Mouse (Mus musculus): ENCODE measurements around the gene Cdhr2. TPM values are rescaled to one million over a fixed set of nuclear protein-coding genes. Genes with fewer than 3 reads are reported as not detected.

Cdhr2 gene
- polyA plus RNA-seq, 1 experiment from 2014 or later, result 3.1 TPM

DNA sequence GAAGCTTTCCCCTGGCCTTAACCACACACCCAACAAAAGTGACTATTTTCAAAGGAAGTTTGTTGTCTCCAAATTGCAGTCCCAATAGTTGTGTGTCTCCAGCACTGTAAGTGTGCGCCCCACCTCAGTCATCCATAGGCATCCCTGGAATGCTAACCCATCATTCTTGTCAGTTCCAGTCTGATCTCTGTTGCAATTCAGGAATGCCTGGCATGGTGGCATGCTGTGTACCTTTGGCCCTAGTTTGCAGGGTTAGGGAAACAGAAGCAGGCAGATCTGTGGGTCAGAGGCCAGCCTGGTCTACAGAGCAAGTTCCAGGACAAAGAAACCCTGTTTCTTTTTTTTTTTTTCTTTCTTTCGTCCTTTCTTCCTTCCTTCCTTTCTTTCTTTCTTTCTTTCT lies 30.8 kb upstream of the Cdhr2 start:
- no peak for DNase-seq (ENCODE audit: low spot score)
- TF ChIP-seq CTCF (IDR thresholded peaks at IDR 0.05; ENCODE audit: low read depth) (no peak), EP300 (optimal IDR thresholded peaks at IDR 0.05) (no peak)
- H3K27me3 ChIP-seq (ENCODE audit: control insufficient read depth, insufficient read depth, low read length), result no peaks in the 10 kb centered on the region
- H3K4me2 ChIP-seq (replicated peaks; ENCODE audit: low read depth), result no peak overlapping the region
- H3K36me3 ChIP-seq (ENCODE audit: control insufficient read depth, insufficient read depth, low read length), result no peaks in the 10 kb centered on the region; the same call in 1 of the 2 replicates
- no peak for ATAC-seq (ENCODE audit: low FRiP score, low TSS enrichment)
- no peak overlapping the region for H3K27ac ChIP-seq (replicated peaks)
- WGBS, result 54% methylated on average over 2 of the region's 2 CpGs
- no peaks in the 10 kb centered on the region for H3K9me3 ChIP-seq (ENCODE audit: control insufficient read depth, low read length)
- H3K4me3 ChIP-seq (ENCODE audit: low read depth, low read length), result no peak overlapping the region
- no peak overlapping the region for H3K9ac ChIP-seq (ENCODE audit: low read length)
- no peaks in the 10 kb centered on the region for H3K4me1 ChIP-seq (replicated peaks; ENCODE audit: control insufficient read depth, insufficient read depth)

DNA sequence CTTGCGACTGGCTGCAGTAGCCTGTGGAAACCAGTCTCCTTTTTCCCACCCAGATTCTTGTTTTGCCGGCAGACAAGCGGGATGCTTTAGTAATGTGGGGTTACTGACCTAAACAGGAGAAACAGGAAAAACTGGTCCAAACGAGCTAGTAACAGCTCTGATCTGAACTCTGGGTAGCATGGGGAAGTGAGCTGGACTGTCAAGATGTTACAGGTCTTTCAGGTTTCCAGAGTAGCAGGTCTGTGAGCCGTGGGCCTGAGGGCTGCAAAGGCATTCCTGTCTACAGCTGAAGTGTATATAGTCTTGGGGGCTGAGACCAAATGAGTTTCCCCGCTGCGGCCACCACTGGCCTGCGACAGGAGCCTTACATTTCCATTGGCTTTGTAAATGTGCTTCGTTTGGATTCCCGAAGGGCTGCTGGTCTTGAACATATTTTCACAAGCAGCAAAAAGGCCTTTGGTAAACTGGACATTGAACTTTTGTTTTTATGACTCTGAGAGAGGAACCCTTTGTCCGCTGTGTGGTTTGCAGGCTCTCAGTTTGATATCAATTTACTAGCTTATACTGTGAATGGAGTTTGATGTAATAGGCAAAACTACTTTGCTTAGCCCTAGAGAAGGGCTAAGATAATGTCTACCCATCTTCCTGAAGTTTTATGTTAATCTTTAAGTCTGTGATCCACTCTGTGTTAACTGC lies 25.2 kb upstream of the Cdhr2 start:
- peak; percentile 91 for TF ChIP-seq EP300 (optimal IDR thresholded peaks at IDR 0.05)
- no peak for TF ChIP-seq CTCF (IDR thresholded peaks at IDR 0.05; ENCODE audit: low read depth)
- no peak overlapping the region for H3K4me2 ChIP-seq (replicated peaks; ENCODE audit: low read depth)
- H3K36me3 ChIP-seq (ENCODE audit: control insufficient read depth, insufficient read depth, low read length), result peaks cover 16% of the 10 kb centered on the region; the same call in 1 of the 2 replicates
- WGBS, result 40% methylated on average over 11 of the region's 11 CpGs
- H3K9ac ChIP-seq (ENCODE audit: low read length), result no peak overlapping the region
- ATAC-seq (ENCODE audit: low FRiP score, low TSS enrichment), result peak; percentile 56
- H3K27ac ChIP-seq (replicated peaks), result 0 out of 2 replicates have a peak overlapping the region, but pooled peaks have one; percentile 45
- no peaks in the 10 kb centered on the region for H3K9me3 ChIP-seq (ENCODE audit: control insufficient read depth, low read length)
- H3K4me3 ChIP-seq (ENCODE audit: low read depth, low read length), result no peak overlapping the region
- DNase-seq (ENCODE audit: low spot score), result peak; percentile 29
- no peaks in the 10 kb centered on the region for H3K27me3 ChIP-seq (ENCODE audit: control insufficient read depth, insufficient read depth, low read length)
- H3K4me1 ChIP-seq (replicated peaks; ENCODE audit: control insufficient read depth, insufficient read depth), result no peaks in the 10 kb centered on the region

DNA sequence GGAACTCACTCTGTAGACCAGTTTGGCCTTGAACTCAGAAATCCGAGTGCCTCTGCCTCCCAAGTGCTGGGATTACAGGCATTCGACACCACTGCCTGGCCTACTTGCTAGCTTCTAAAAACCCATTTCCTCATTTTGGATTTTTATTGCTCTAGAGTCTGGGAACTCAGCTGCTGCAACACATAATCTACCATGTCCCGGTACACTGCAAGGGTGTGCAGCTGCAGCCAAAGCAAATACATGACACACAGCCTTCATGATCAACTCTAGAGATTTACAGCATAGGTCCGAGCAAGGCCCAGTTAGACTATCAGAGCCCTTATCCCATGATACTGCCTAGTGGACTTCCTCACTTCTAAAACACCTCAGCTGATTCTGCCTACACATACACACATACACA lies 23.0 kb upstream of the Cdhr2 start:
- peaks cover 35% of the 10 kb centered on the region for H3K36me3 ChIP-seq (ENCODE audit: control insufficient read depth, insufficient read depth, low read length)
- no peak overlapping the region for H3K9ac ChIP-seq (ENCODE audit: low read length)
- no peak for DNase-seq (ENCODE audit: low spot score)
- H3K4me1 ChIP-seq (replicated peaks; ENCODE audit: control insufficient read depth, insufficient read depth), result no peaks in the 10 kb centered on the region
- WGBS, result 64% methylated on average over 4 of the region's 4 CpGs
- no peak for TF ChIP-seq EP300 (optimal IDR thresholded peaks at IDR 0.05)
- no peak for TF ChIP-seq CTCF (IDR thresholded peaks at IDR 0.05; ENCODE audit: low read depth)
- H3K9me3 ChIP-seq (ENCODE audit: control insufficient read depth, low read length), result no peaks in the 10 kb centered on the region
- H3K27ac ChIP-seq (replicated peaks), result no peak overlapping the region
- no peak overlapping the region for H3K4me2 ChIP-seq (replicated peaks; ENCODE audit: low read depth)
- no peak overlapping the region for H3K4me3 ChIP-seq (ENCODE audit: low read depth, low read length)
- no peak for ATAC-seq (ENCODE audit: low FRiP score, low TSS enrichment)
- no peaks in the 10 kb centered on the region for H3K27me3 ChIP-seq (ENCODE audit: control insufficient read depth, insufficient read depth, low read length)

DNA sequence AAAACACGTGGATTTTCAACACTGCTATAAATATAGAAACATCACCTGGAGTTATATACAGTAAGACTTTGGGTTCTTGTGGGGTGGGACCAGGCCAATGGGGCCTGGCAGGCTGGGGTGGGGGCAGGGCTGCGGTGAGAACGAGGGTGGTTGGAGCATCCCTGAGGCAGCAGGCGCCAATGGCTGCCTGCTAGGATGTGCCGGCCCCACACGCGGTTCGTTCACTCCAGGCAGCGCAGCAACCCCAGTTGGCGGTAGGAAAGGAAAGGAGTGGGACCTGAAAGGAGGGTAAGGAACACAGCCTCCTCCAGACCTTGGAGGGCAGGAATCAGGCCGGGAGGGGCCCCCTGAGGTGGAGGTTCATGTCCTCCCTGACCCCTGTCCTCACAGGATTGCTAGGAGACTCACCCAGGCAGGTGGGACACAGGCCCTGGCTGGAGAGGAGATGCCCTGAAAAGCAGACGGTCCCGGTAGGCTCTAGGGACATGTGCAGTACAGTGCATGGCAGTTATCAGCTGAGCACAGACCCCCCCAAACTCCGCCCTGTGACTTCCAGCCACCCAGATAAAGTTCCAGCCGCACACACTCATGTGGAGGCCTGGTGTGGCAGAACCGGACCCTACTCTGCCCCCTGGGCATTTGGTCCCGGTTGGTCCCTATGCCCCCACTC lies 20.9 kb upstream of the Cdhr2 start:
- Histone ChIP-seq H3K36me3 (ENCODE audit: control insufficient read depth, insufficient read depth, low read length) (peaks cover 44% of the 10 kb centered on the region), H3K9me3 (ENCODE audit: control insufficient read depth, low read length) (no peaks in the 10 kb centered on the region), H3K4me1 (replicated peaks; ENCODE audit: control insufficient read depth, insufficient read depth) (no peaks in the 10 kb centered on the region), H3K4me2 (replicated peaks; ENCODE audit: low read depth) (no peak overlapping the region), H3K9ac (ENCODE audit: low read length) (no peak overlapping the region), H3K27ac (replicated peaks) (no peak overlapping the region), H3K4me3 (ENCODE audit: low read depth, low read length) (no peak overlapping the region), H3K27me3 (ENCODE audit: control insufficient read depth, insufficient read depth, low read length) (no peaks in the 10 kb centered on the region)
- 81% methylated on average over 17 of the region's 17 CpGs for WGBS
- ATAC-seq (ENCODE audit: low FRiP score, low TSS enrichment) (no peak), DNase-seq (ENCODE audit: low spot score) (no peak)
- TF ChIP-seq CTCF (IDR thresholded peaks at IDR 0.05; ENCODE audit: low read depth) (no peak), EP300 (optimal IDR thresholded peaks at IDR 0.05) (no peak)

DNA sequence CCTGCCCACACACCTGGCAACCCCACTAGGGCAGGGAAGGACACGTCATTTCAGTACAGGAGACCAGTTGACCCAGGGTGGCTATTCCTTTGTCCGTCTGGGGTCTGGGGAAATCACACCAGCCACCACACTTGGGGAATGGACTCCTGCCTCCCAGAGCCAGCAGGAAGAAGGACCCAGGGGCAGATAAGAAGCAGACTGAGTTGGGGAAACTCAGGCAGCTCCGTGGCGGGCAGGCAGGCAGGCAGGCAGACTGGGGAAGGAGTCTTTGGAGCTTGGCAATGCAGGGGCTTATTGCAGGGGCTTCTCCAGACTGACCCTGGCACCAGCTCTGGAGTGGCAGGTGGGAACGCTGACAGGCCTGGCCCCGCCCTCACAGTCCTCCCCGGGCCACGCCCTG lies 20.0 kb upstream of the Cdhr2 start:
- TF ChIP-seq CTCF (IDR thresholded peaks at IDR 0.05; ENCODE audit: low read depth) (no peak), EP300 (optimal IDR thresholded peaks at IDR 0.05) (no peak)
- Histone ChIP-seq H3K27ac (replicated peaks) (no peak overlapping the region), H3K4me1 (replicated peaks; ENCODE audit: control insufficient read depth, insufficient read depth) (0 out of 2 replicates have a peak, but pooled peaks cover 3% of the 10 kb centered on the region), H3K36me3 (ENCODE audit: control insufficient read depth, insufficient read depth, low read length) (peaks cover 44% of the 10 kb centered on the region), H3K9ac (ENCODE audit: low read length) (no peak overlapping the region), H3K4me2 (replicated peaks; ENCODE audit: low read depth) (no peak overlapping the region), H3K4me3 (ENCODE audit: low read depth, low read length) (no peak overlapping the region), H3K27me3 (ENCODE audit: control insufficient read depth, insufficient read depth, low read length) (no peaks in the 10 kb centered on the region), H3K9me3 (ENCODE audit: control insufficient read depth, low read length) (no peaks in the 10 kb centered on the region)
- DNase-seq (ENCODE audit: low spot score), result no peak
- ATAC-seq (ENCODE audit: low FRiP score, low TSS enrichment), result no peak
- WGBS, result 77% methylated on average over 8 of the region's 8 CpGs

DNA sequence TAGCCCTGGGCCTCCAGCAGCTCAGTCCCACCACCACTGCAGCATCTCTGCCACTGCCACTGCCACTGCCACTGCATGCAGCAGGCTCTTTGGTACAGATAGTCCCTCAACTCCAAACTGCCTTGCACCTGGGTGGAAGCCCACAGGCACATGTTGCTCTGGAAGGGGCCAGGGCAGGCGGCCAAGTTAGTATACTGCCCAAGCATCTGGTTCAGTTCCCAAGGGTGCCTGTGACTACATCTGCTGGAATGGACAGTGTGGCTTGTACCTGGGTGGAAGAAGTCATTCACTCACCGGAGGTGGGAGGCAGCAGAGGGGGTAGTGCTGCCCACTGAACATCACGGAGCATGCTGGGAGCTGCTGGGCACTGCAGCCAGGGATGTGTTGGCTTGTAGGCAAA lies 18.0 kb upstream of the Cdhr2 start:
- H3K36me3 ChIP-seq (ENCODE audit: control insufficient read depth, insufficient read depth, low read length), result peaks cover 44% of the 10 kb centered on the region
- WGBS, result 91% methylated on average over 3 of the region's 3 CpGs
- no peak overlapping the region for H3K4me3 ChIP-seq (ENCODE audit: low read depth, low read length)
- DNase-seq (ENCODE audit: low spot score), result no peak
- H3K9ac ChIP-seq (ENCODE audit: low read length), result no peak overlapping the region
- TF ChIP-seq CTCF (IDR thresholded peaks at IDR 0.05; ENCODE audit: low read depth) (no peak), EP300 (optimal IDR thresholded peaks at IDR 0.05) (no peak)
- H3K4me1 ChIP-seq (replicated peaks; ENCODE audit: control insufficient read depth, insufficient read depth), result 0 out of 2 replicates have a peak, but pooled peaks cover 3% of the 10 kb centered on the region
- no peak overlapping the region for H3K4me2 ChIP-seq (replicated peaks; ENCODE audit: low read depth)
- H3K27ac ChIP-seq (replicated peaks), result no peak overlapping the region
- H3K27me3 ChIP-seq (ENCODE audit: control insufficient read depth, insufficient read depth, low read length), result no peaks in the 10 kb centered on the region
- H3K9me3 ChIP-seq (ENCODE audit: control insufficient read depth, low read length), result no peaks in the 10 kb centered on the region
- ATAC-seq (ENCODE audit: low FRiP score, low TSS enrichment), result no peak

Measured in stomach, postnatal 0 days (tissue).